Mouse (Mus musculus): ENCODE data around the gene Cyp4a31. TPM values are rescaled to one million over a fixed set of nuclear protein-coding genes. Genes with fewer than 3 reads are reported as not detected.
"Not testable (repeated sequence)": the region's sequence is repeated elsewhere in the genome, so short reads cannot be mapped to it uniquely, and the experiment has no call there.

Gene Cyp4a31
- polyA plus RNA-seq (2015; fragmentation: Nextera tagmentation; extraction: Ambion mirVana): not detected in 2 replicates

GRCm38 (mm10) chr4:115563401-115563800 lies at the start of gene Cyp4a31:
Cyp4a31 (plus strand) TSS chr4:115563649.
- no peak for DNase-seq (ENCODE audit: low spot score)

- DNase-seq (ENCODE audit: low spot score): not testable (repeated sequence)
These were observed 49.5 kb upstream of the Cyp4a31 start for GRCm38 (mm10) chr4:115513964-115514363.

GRCm38 (mm10) chr4:115518000-115518399 lies 45.4 kb upstream of the Cyp4a31 start, which contains the start of gene Cyp4a10:
Cyp4a10 (plus strand) TSS chr4:115518264.
- DNase-seq (ENCODE audit: low spot score): not testable (repeated sequence)

GRCm38 (mm10) chr4:115519444-115519843 lies 44.0 kb upstream of the Cyp4a31 start:
- DNase-seq (ENCODE audit: low spot score): no peak

GRCm38 (mm10) chr4:115521766-115522165 lies 41.7 kb upstream of the Cyp4a31 start:
- no peak for DNase-seq (ENCODE audit: low spot score)

GRCm38 (mm10) chr4:115545101-115545500 lies 18.3 kb upstream of the Cyp4a31 start:
- DNase-seq (ENCODE audit: low spot score): no peak

GRCm38 (mm10) chr4:115546141-115546828 lies 17.2 kb upstream of the Cyp4a31 start:
- DNase-seq (ENCODE audit: low spot score): no peak

GRCm38 (mm10) chr4:115552726-115553125 lies 10.7 kb upstream of the Cyp4a31 start:
- DNase-seq (ENCODE audit: low spot score): no peak

DNA sequence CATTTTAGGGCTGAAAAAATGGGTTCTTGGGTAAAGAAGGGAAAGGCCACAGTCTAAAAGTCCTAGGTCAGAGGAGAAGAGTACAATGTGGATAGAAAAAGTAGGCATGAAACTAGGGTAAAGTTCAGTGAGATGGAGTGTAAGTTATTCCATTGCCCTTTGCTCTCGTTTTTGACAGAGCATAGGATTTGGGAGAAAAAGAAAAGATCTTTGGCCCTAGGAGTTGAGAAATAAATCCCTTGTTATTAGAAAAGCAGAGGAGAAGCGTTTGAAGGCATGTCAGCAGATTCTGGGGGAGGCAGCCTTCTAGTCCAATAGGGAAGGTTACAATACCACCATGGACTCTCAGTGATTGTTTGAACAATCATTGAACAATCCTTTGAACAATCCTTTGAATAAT lies 7.9 kb upstream of the Cyp4a31 start:
- no peak for DNase-seq (ENCODE audit: low spot score)

DNA sequence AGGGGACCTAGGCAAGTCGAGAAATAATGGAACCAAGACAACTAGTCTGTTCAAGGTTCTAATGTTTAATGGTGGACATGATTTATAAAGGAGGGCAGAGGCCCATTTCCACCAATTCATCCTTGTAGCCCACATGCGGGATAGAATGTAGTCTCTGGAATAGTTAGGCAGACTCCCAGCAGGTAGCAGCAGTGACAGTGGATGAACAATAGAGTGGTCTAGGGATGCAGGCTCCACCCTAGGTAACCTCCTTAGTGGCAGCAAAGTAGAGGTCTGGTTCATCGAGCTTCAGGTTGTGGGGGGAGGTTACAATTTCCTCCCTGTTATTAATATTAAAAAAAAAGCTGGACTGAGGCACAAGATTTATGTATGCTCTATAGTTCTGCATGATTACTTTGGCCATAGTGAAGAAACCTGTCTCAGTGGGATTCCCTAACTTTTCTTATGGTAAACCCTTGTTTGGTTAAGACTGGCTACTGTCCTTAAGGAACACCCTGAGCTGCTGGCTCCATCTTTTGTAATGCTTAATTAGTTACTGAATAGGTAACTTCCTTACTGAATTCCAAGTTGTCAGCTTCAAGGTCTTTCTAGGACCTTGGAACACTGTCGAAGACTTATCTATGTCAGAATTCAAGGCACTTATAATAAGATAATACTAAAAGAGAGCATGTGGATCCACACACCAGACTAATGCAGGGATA lies 5.4 kb upstream of the Cyp4a31 start:
- DNase-seq (ENCODE audit: low spot score): no peak

DNA sequence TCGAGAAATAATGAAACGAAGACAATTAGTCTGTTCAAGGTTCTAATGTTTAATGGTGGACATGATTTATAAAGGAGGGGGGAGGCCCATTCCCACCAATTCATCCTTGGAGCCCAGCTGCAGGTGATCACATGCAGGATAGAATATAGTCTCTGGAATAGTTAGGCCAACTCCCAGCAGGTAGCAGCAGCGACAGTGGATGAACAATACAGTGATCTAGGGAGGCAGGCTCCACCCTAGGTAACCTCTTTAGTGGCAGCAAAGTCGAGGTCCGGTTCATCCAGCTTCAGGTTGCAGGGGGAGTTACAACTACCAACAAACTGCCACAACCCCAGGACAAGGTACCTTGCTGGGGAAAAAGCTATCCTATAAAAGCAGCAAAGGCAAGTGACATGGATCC lies 2.2 kb upstream of the Cyp4a31 start:
- DNase-seq (ENCODE audit: low spot score): not testable (repeated sequence)

DNA sequence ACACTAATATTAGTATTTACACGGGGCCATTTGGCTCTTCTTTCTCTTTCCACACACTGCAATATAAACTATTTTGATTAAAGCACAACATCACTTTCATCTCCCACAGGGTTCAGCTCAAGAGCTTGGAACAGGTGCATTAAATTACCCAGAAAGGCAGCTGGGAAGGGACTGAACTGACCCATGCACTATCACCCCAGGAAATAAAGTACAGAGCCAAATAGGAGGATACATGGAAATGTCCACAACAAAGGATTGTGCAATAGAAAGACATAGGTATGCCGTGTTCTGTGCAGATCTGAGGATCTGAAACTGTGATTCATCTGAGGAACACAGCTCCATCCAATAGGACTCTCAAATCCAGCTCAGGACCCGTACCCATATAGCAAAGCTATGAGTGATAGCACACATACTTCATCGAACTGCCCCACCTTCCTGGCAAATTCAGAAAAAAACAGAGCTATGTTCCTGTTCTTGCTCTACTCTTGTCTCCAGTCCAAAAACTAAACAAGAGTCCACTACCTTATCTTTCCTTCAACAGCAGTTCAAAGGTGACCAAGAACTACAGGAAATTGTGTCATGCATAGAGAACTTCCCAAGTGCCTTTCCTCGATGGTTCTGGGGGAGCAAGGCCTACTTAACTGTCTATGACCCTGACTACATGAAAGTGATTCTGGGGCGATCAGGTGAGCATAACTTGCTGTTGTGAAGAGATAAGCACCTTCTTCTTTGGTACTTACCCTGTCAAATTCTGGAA lies 1.2 kb downstream of the Cyp4a31 start:
- DNase-seq (ENCODE audit: low spot score): not testable (repeated sequence)

GRCm38 (mm10) chr4:115575255-115575654 lies 11.8 kb downstream of the Cyp4a31 start:
- no peak for DNase-seq (ENCODE audit: low spot score)

GRCm38 (mm10) chr4:115575776-115576175 lies 12.3 kb downstream of the Cyp4a31 start:
- no peak for DNase-seq (ENCODE audit: low spot score)

- no peak for DNase-seq (ENCODE audit: low spot score)
These were observed 19.6 kb downstream of the Cyp4a31 start for GRCm38 (mm10) chr4:115583036-115583435.

DNA sequence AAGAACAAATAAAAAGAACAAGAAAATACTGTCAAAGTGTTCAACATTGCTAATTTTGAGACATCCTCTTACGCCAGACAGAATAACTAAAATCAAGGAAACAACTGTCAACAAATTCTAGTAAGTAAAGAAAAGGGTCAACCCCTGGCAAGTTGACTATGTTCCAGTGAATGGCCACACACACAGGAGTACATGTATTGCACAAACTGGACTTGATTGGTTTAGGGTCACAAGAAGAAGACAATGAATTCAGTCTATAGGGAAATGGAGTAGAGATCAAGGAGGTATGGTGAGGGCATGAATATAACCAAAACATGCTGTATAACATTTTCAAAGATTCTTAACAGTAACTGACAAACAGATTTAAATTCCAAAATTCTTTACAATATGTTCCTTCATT lies 32.9 kb downstream of the Cyp4a31 start:
- no peak for DNase-seq (ENCODE audit: low spot score)

DNA sequence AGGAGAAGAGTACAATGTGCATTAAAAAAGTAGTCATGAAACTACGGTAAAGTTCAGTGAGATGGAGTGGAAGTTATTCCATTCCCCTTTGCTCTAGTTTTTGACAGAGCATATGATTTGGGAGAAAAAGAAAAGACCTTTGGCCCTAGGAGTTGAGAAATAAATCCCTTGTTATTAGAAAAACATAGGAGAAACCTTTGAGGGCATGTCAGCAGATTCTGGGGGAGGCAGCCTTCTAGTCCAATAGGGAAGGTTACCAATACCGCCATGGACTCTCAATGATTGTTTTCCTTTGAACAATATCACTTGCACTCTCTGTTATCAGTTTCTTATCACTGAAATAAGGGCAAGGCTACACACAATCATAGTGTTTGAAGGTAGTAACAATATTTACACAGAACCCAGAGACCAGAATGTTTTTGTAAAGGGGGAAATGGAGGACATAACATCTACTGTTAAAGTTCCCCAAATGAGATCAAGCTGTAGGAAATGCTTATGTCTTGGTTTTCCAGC lies 33.4 kb downstream of the Cyp4a31 start:
- DNase-seq (ENCODE audit: low spot score): no peak

DNA sequence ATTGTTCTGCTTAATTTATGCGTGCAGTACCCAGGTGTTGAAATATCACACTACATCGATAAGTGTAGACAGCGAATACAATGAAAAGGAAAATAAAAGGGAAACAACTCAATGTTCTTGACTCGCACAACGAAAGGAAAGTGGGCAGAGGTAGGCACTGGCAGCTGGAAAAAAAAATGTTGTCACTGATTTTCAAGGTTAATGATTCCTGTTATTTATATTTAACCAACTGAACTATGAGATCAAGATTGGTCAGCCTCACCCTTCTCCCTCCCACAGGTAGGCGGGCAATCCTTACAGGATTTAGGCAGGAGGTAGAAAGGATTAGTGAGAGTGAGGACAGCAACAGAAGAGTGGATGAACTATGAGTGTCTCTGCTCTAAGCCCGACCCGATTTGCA lies 37.2 kb downstream of the Cyp4a31 start, which contains the start of gene Cyp4a32:
Cyp4a32 (plus strand) TSS at position 359 of the 400 bp plus-strand sequence.
- not testable (repeated sequence) for DNase-seq (ENCODE audit: low spot score)

GRCm38 (mm10) chr4:115614005-115614404 lies 50.6 kb downstream of the Cyp4a31 start:
- DNase-seq (ENCODE audit: low spot score): no peak

DNA sequence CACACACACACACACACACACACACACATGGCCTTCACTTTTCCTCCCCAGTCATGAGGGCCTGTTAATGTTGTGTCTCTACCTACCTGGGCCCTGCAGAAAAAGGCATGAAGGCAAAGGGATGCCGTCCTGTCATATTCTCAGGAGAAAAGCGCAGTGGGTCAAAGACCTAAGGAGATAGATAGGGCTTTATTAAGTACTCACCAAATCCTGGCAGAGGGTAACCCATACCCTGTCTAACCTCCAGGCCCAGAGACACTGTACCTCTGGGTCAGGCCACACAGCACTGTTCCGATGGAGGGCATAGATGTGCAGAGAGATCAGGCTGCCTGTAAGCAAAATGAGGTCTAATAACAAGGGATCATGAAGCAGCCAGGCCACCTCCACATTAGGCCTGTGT lies 62.1 kb downstream of the Cyp4a31 start:
- not testable (repeated sequence) for DNase-seq (ENCODE audit: low spot score)

Data from thymus, postnatal 0 days (tissue).